Mouse (Mus musculus) brain, embryonic 14.5 days (tissue): Measurements from ENCODE around the gene Klf4.

ENCODE experiments used
- CTCF ChIP-seq: fragments of 200-500 bp; IDR thresholded peaks from 2 replicates; pipeline ENCODE4 v1.5.1; 2012; ENCODE audit warnings: inconsistent platforms, mild to moderate bottlenecking, moderate library complexity, borderline replicate concordance; ENCODE audit not compliant: insufficient read depth, insufficient read length; ENCODE audit errors: extremely low read depth
- POLR2A ChIP-seq: fragments of 200-500 bp; IDR thresholded peaks from 2 replicates; pipeline ENCODE4 v1.6.1; 2012; ENCODE audit warnings: mild to moderate bottlenecking, inconsistent platforms, borderline replicate concordance; ENCODE audit not compliant: poor library complexity, insufficient read depth, insufficient read length, severe bottlenecking; ENCODE audit errors: extremely low read depth

DNA sequence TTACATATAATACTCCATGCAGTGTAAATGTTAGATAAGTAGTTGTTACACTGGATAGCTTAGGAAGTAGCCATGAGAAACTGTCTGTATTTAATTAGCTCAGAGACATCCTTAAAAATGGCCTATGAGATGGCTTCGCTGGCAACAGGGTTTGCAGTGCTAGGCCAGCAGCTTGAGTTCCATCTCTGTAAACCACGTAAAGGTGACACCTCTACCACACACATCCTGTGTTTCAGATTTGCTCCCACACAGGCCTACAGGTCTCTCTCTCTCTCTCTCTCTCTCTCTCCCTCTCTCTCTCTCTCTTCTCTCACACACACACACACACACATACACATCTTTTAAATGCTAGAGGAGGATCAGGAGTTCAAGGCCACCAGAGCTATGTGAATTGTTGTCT, 32.1 kb upstream of the Klf4 start:
- TF ChIP-seq CTCF (no peak), POLR2A (no peak)
